Mouse (Mus musculus) liver, postnatal 0 days (tissue): ENCODE measurements around the gene Ptprj. TPM values are rescaled to one million over a fixed set of nuclear protein-coding genes. Genes with fewer than 3 reads are reported as not detected.
A peak's percentile ranks its signal among the peaks of the same experiment; 100 is the strongest.

Source experiments
- ATAC-seq: fragments of 200-750 bp; cut with Nextera tagmentation; 2 replicates; pipeline ENCODE4 v1.8.0; 2017; ENCODE audit warnings: mild to moderate bottlenecking, moderate library complexity
- DNase-seq: peaks from one replicate; pipeline ENCODE4 v3.0.0-alpha.2; 2016
- H3K27ac ChIP-seq: fragments of 300-500 bp; sonication (generic); 2 replicates; pipeline ENCODE4 v1.5.1; 2014; ENCODE audit warnings: antibody characterized with exemption, moderate library complexity, mild to moderate bottlenecking, low read depth
- H3K27me3 ChIP-seq: fragments of 300-500 bp; sonication (generic); 2 replicates; pipeline ENCODE4 v1.6.1; 2014; ENCODE audit warnings: low read length, control low read depth, mixed read lengths; ENCODE audit not compliant: insufficient read depth
- H3K36me3 ChIP-seq: fragments of 300-500 bp; sonication (generic); replicated peaks from 2 replicates; pipeline ENCODE4 v1.6.1; 2014; ENCODE audit warnings: mild to moderate bottlenecking, control low read depth, low read length, moderate library complexity, mixed read lengths; ENCODE audit not compliant: insufficient read depth
- H3K4me1 ChIP-seq: fragments of 300-500 bp; sonication (generic); 2 replicates; pipeline ENCODE4 v1.6.1; 2014; ENCODE audit warnings: antibody characterized with exemption, mild to moderate bottlenecking, control low read depth; ENCODE audit not compliant: insufficient read depth
- H3K4me2 ChIP-seq: fragments of 300-500 bp; sonication (generic); 2 replicates; pipeline ENCODE4 v1.6.1; 2014; ENCODE audit warnings: low read depth, mild to moderate bottlenecking, low read length, moderate library complexity, mixed read lengths
- H3K4me3 ChIP-seq: fragments of 300-500 bp; sonication (generic); 2 replicates; pipeline ENCODE4 v1.5.1; 2014; ENCODE audit warnings: low read depth, low read length
- H3K9ac ChIP-seq: fragments of 300-500 bp; sonication (generic); replicated peaks from 2 replicates; pipeline ENCODE4 v1.6.1; 2014; ENCODE audit warnings: mild to moderate bottlenecking, moderate library complexity
- H3K9me3 ChIP-seq: fragments of 300-500 bp; sonication (generic); 2 replicates; pipeline ENCODE4 v1.6.1; 2016; ENCODE audit warnings: mild to moderate bottlenecking, control low read depth, low read length, mixed read lengths
- CTCF ChIP-seq: sonication (generic); IDR thresholded peaks from 2 replicates; pipeline ENCODE4 v1.5.1; 2016; ENCODE audit warnings: antibody characterized with exemption, low read depth
- EP300 ChIP-seq: IDR thresholded peaks from 2 replicates; pipeline ENCODE4 v1.6.1; 2016; ENCODE audit warnings: antibody characterized with exemption, low read depth, mild to moderate bottlenecking
- WGBS: fragments of 180-500 bp; shearing (Covaris S2); extraction: QIAGEN DNeasy Blood & Tissue Kit; methylation state at CpG from one replicate; pipeline ENCODE4 v1.1.7; 2014; ENCODE audit not compliant: insufficient replicate concordance; 5-methylcytosine and 5-hydroxymethylcytosine counted together
- polyA plus RNA-seq: library from polyadenylated mRNA; unstranded; fragments of >200 nt; fragmentation: Nextera tagmentation; extraction: Ambion mirVana; gene quantifications from 2 replicates; pipeline ENCODE4 v1.2.1, GENCODE M21; 2015

Ptprj gene
- polyA plus RNA-seq, 1 experiment from 2014 or later, result 2.8 TPM

DNA sequence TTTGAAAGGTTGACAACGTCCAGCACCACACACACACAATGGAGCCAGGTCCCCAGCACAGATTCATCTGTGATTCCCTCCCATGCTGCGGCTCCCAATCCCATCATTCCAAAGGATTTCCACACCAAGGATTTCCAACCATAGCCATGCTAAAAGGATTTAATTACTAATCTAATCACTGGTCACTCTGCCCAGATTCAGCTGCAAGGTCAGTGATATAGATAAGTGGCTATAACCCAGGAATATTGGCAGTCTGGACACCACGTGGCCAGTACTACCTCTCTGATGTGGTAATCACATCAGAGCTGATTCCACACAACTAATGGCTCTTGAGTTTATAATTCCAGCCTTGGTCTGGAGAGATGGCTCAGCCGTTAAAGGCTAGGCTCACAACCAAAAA lies 41.2 kb downstream of the Ptprj start:
- WGBS, result 77% methylated on average over 4 of the region's 4 CpGs
- no peak for TF ChIP-seq EP300
- TF ChIP-seq CTCF, result no peak
- no peak overlapping the region for H3K27ac ChIP-seq
- no peak overlapping the region for H3K9ac ChIP-seq
- DNase-seq (no peak), ATAC-seq (no peak)
- H3K4me2 ChIP-seq, result no peak overlapping the region
- H3K36me3 ChIP-seq, result no peaks in the 10 kb centered on the region
- no peaks in the 10 kb centered on the region for H3K9me3 ChIP-seq
- H3K4me3 ChIP-seq, result no peak overlapping the region
- no peaks in the 10 kb centered on the region for H3K27me3 ChIP-seq
- peaks cover 24% of the 10 kb centered on the region for H3K4me1 ChIP-seq

DNA sequence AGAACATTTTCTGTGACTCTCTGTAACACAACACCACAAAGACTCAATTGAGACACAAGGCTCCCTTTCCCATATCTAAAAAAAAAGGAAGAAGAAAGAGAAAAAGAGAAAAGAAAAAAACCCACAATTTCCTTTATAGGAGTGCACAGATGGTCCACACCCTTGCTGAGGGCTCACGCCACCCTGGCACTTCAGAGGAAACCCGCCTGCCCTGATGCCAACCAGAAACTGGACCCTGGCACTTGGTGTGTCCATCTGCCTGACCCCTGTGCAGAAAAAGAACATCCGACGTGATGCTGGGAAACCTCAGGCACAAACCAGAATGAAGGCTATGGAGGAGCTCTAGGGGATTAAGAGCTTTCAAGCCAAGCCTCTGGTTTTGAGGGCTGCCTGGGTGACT lies 43.2 kb downstream of the Ptprj start:
- TF ChIP-seq EP300 (no peak), CTCF (no peak)
- ATAC-seq, result no peak
- no peaks in the 10 kb centered on the region for H3K27me3 ChIP-seq
- H3K36me3 ChIP-seq, result no peaks in the 10 kb centered on the region
- no peak overlapping the region for H3K27ac ChIP-seq
- H3K4me3 ChIP-seq, result no peak overlapping the region
- no peak for DNase-seq
- no peak overlapping the region; the same call in 1 of the 2 replicates for H3K4me2 ChIP-seq
- H3K4me1 ChIP-seq, result peaks cover 30% of the 10 kb centered on the region
- 74% methylated on average over 4 of the region's 4 CpGs for WGBS
- H3K9me3 ChIP-seq, result no peaks in the 10 kb centered on the region
- no peak overlapping the region for H3K9ac ChIP-seq

DNA sequence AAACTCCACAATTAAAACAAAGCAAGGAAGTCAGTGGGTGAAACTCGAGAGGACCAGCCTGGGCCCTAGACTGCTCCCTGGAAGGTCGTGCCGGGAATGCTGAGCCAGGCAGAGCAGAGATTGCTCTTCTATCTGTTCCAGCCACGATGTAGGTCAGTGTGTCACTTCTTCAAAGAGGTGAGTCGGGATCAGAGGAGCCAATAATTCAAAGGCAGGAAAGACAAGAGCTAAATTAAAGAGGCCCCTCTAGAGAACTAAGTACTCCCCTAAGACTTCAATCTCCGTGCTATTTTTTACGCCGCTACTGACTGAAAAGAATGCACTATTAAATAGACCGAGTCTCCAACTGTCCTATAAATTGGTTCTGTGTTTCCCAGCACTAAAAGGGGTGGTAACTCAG lies 43.9 kb downstream of the Ptprj start:
- no peak overlapping the region for H3K4me3 ChIP-seq
- DNase-seq, result no peak
- H3K4me1 ChIP-seq, result peaks cover 28% of the 10 kb centered on the region
- H3K36me3 ChIP-seq, result no peaks in the 10 kb centered on the region
- H3K9me3 ChIP-seq, result no peaks in the 10 kb centered on the region
- TF ChIP-seq EP300 (no peak), CTCF (no peak)
- ATAC-seq, result no peak
- H3K27ac ChIP-seq, result no peak overlapping the region
- H3K27me3 ChIP-seq, result no peaks in the 10 kb centered on the region
- H3K9ac ChIP-seq, result no peak overlapping the region
- WGBS, result 60% methylated on average over 9 of the region's 9 CpGs
- H3K4me2 ChIP-seq, result no peak overlapping the region

DNA sequence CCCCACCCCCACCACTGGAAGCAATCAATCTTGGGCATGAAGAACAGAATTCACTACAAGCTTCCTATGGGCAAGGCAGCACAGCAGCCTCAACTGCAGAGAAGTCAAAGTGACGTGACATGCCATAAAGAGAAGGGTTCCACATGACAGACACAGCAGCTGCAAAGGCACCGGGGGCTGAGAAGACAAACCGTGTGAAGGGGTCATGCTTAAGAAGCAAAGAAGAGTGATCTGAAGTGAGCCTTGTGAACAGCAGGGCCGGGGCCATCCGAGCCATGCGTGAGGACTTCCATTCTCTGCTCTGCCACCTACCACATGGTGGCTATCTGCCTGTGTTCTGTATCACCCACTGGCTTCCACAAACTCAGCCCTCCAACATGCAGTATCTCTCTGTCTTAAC lies 45.7 kb downstream of the Ptprj start:
- Histone ChIP-seq H3K4me3 (no peak overlapping the region), H3K9ac (no peak overlapping the region), H3K36me3 (no peaks in the 10 kb centered on the region), H3K27ac (no peak overlapping the region; the same call in 1 of the 2 replicates), H3K27me3 (no peaks in the 10 kb centered on the region), H3K4me2 (no peak overlapping the region), H3K4me1 (peaks cover 35% of the 10 kb centered on the region), H3K9me3 (no peaks in the 10 kb centered on the region)
- peak; percentile 40; the same call in 1 of the 2 replicates for ATAC-seq
- no peak for DNase-seq
- WGBS, result 66% methylated on average over 6 of the region's 6 CpGs
- TF ChIP-seq CTCF (peak; percentile 20; the same call in 1 of the 2 replicates), EP300 (no peak)

DNA sequence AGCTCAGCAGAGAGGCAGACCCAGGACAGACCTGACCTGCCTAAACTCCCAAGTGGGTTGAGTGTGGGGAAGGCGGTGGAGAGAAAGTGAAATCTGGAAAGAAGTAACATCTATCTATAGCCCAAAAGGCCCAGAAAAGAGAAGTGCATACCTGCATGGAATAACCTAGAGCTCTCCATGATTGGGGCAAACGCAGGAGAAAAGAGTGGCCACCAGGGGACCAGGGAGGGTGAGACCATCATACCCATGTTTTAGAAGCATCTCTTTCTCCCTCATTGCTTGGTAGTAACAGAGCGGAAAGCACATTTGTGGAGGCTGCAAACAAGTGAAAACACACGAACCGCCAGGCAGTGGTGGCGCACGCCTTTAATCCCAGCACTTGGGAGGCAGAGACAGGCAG lies 46.5 kb downstream of the Ptprj start:
- 82% methylated on average over 7 of the region's 7 CpGs for WGBS
- H3K9ac ChIP-seq, result no peak overlapping the region
- no peak overlapping the region for H3K4me3 ChIP-seq
- DNase-seq (no peak), ATAC-seq (no peak)
- H3K9me3 ChIP-seq, result no peaks in the 10 kb centered on the region
- H3K4me1 ChIP-seq, result peaks cover 35% of the 10 kb centered on the region
- no peak overlapping the region for H3K27ac ChIP-seq
- H3K27me3 ChIP-seq, result no peaks in the 10 kb centered on the region
- no peak overlapping the region for H3K4me2 ChIP-seq
- TF ChIP-seq CTCF (peak; percentile 36), EP300 (no peak)
- H3K36me3 ChIP-seq, result no peaks in the 10 kb centered on the region

DNA sequence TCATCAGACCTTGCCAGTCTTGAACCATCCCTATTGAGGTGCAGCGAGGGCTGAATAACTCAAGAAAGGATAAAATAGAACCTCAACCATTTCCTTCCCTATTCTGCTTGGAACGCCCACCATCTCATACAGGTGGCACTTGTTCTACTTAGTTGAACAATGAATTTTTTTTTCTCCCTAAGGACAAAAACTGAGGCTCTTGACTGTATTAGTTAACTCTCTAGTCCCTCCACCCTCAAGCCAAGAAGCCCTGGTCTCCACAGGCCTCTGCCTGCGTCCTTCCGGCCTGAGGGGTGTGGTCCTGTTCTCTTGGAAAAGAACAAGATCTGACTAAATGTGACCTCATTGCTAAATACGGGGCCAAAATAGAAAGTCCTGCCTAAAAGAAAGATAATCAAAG lies 48.4 kb downstream of the Ptprj start:
- 58% methylated on average over 5 of the region's 5 CpGs for whole genome bisulfite sequencing
- H3K9me3 ChIP-seq, result no peaks in the 10 kb centered on the region
- no peak for TF ChIP-seq EP300
- no peak for TF ChIP-seq CTCF
- DNase-seq (no peak), ATAC-seq (no peak)
- H3K4me2 ChIP-seq, result no peak overlapping the region
- no peak overlapping the region for H3K4me3 ChIP-seq
- H3K27me3 ChIP-seq, result no peaks in the 10 kb centered on the region
- peaks cover 31% of the 10 kb centered on the region for H3K4me1 ChIP-seq
- no peaks in the 10 kb centered on the region for H3K36me3 ChIP-seq
- H3K27ac ChIP-seq, result 0 out of 2 replicates have a peak overlapping the region, but pooled peaks have one; percentile 44
- no peak overlapping the region for H3K9ac ChIP-seq

DNA sequence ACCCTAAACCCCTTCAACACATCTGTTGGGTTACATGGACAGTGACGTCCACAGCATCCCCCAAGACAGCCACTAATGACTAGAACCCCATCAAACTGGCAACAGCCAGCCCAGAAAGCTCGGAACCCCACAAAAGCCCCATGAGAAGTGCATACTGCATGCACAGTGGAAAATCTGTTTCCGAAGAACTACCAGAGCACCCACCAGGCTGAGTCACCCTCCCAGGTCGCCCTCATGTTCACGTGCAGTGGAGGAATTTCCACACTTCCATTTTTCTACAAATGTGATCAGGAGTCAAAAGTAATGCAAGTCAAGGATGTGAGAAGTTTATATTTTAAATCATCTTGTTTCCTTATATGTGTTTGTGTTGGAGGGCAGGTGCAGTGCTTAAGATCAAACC lies 52.3 kb downstream of the Ptprj start:
- H3K27ac ChIP-seq, result no peak overlapping the region
- no peaks in the 10 kb centered on the region for H3K36me3 ChIP-seq
- 82% methylated on average over 5 of the region's 5 CpGs for WGBS
- no peak overlapping the region for H3K4me2 ChIP-seq
- TF ChIP-seq CTCF (no peak), EP300 (no peak)
- peaks cover 25% of the 10 kb centered on the region for H3K4me1 ChIP-seq
- H3K9ac ChIP-seq, result no peak overlapping the region
- no peaks in the 10 kb centered on the region for H3K9me3 ChIP-seq
- ATAC-seq (no peak), DNase-seq (no peak)
- no peaks in the 10 kb centered on the region for H3K27me3 ChIP-seq
- no peak overlapping the region for H3K4me3 ChIP-seq
